Mouse (Mus musculus): Measurements from ENCODE around the gene 4930544D05Rik. TPM values are rescaled to one million over a fixed set of nuclear protein-coding genes. Genes with fewer than 3 reads are reported as not detected.

Gene 4930544D05Rik
- polyA plus RNA-seq, 1 experiment from 2014 or later, result not detected

DNA sequence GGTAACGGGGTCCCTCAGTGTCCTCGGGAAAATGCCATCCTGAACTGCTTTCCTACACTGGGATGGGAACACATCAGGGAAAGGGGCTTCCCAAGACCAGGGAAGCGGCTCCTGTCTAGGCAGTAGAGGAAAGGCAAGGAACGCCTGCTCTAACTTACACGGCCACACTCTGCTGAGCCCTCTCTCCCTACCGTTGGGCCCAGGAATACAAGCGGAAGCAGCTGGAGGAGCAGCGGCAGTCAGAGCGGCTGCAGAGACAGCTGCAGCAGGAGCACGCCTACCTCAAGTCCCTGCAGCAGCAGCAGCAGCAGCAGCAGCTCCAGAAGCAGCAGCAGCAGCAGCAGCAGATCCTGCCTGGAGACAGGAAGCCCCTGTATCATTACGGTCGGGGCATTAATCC is 8.9 kb upstream of the 4930544D05Rik start:
- H3K36me3 ChIP-seq, result peaks cover 80% of the 10 kb centered on the region
- H3K9me3 ChIP-seq, result no peaks in the 10 kb centered on the region

DNA sequence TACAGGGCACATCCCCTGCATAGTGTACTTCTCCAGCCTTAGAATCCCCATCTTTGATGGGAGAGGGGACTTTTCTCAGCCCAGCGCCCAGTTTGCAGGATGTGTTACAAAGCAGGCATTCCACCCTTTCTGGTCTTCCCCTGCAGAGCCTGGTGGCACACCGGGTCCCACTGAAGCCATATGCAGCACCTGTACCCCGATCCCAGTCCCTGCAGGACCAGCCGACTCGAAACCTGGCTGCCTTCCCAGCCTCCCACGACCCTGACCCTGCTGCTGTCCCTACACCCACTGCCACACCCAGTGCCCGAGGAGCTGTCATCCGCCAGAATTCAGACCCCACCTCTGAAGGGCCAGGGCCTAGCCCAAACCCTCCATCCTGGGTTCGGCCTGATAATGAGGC is 8.0 kb upstream of the 4930544D05Rik start:
- ATAC-seq (replicated peaks), result no peak
- 93% methylated on average over 9 of the region's 9 CpGs for WGBS

More for the DNA sequence above, 8.9 kb upstream of the 4930544D05Rik start:
- WGBS, result 75% methylated on average over 12 of the region's 12 CpGs
- ATAC-seq (replicated peaks), result no peak
- Histone ChIP-seq H3K4me3 (no peak overlapping the region), H3K4me2 (replicated peaks) (no peak overlapping the region), H3K9ac (replicated peaks) (no peak overlapping the region), H3K4me1 (no peaks in the 10 kb centered on the region), H3K27me3 (no peaks in the 10 kb centered on the region), H3K27ac (replicated peaks) (no peak overlapping the region)

DNA sequence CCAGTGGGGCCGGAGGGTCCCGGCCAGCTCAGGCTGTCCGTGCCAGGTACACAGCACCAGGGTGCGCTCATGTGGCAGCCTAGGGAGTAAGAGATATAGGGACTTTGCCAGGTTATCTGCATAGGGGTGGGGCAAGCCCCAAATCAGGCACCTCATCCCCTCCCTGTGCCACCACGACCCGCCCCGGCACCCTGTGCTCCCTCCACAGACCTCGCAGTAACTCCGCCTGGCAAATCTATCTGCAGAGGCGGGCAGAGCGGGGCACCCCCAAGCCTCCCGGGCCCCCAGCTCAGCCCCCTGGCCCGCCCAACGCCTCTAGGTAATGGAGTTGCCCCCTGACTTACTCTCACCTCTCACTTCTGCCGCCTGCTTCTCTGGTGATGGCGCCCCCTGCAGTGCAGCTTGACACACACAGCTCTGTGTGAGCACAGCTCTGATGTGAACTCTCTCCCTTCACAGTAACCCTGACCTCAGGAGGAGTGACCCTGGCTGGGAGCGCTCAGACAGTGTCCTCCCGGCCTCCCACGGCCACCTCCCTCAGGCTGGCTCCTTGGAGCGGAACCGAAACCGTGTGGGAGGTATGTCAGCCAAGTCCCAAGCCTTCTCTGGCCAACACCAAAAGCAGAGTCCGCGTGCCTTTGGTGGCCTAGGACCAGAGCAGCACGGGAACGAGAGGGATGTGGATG is 7.1 kb upstream of the 4930544D05Rik start:
- no peak overlapping the region for H3K9ac ChIP-seq (replicated peaks)
- H3K27me3 ChIP-seq, result no peaks in the 10 kb centered on the region
- peaks cover 89% of the 10 kb centered on the region for H3K36me3 ChIP-seq
- no peak overlapping the region for H3K4me3 ChIP-seq
- no peak overlapping the region for H3K27ac ChIP-seq (replicated peaks)
- H3K9me3 ChIP-seq, result no peaks in the 10 kb centered on the region
- 89% methylated on average over 26 of the region's 26 CpGs for WGBS
- no peak overlapping the region for H3K4me2 ChIP-seq (replicated peaks)
- ATAC-seq (replicated peaks), result no peak
- H3K4me1 ChIP-seq, result no peaks in the 10 kb centered on the region

More for the DNA sequence above, 8.0 kb upstream of the 4930544D05Rik start:
- H3K27ac ChIP-seq (replicated peaks), result no peak overlapping the region
- H3K9me3 ChIP-seq, result no peaks in the 10 kb centered on the region
- H3K4me3 ChIP-seq, result no peak overlapping the region
- no peaks in the 10 kb centered on the region for H3K27me3 ChIP-seq
- H3K36me3 ChIP-seq, result peaks cover 83% of the 10 kb centered on the region
- H3K9ac ChIP-seq (replicated peaks), result no peak overlapping the region
- H3K4me1 ChIP-seq, result no peaks in the 10 kb centered on the region
- no peak overlapping the region for H3K4me2 ChIP-seq (replicated peaks)

DNA sequence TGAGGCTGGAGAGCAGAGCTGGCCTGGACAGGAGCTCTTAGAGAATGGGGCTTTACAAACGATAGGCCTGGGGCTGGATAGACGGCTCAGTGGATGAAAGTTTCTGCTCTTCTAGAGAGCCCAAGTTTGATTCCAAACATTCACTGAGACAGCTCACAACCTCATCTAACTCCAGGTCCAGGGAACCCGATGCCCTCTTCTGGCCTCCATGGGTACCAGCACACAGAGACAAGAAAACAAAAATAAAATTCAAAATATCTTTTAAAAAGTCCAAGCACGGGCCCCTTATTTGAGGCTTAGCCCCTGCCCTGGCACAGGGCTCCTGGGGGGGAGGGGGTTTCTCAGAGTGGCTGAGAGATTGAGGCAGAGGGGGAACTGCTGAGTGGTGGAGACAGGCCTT is 4.9 kb upstream of the 4930544D05Rik start:
- H3K4me1 ChIP-seq, result peaks cover 8% of the 10 kb centered on the region
- H3K36me3 ChIP-seq, result peaks cover 72% of the 10 kb centered on the region

DNA sequence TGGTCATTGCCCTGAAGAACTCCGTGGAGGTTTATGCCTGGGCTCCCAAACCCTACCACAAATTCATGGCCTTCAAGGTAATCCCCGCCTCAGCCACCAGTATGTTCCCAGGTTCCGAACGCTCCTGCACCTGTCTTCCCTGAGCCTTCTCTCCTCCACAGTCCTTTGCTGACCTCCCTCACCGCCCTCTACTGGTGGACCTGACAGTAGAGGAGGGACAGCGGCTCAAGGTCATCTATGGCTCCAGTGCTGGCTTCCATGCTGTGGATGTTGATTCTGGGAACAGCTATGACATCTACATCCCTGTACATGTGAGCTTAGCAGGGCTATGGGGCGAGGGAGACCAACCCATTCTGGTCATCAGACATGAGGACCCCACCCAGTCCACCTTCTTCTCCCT is 3.1 kb upstream of the 4930544D05Rik start:
- 79% methylated on average over 7 of the region's 7 CpGs for WGBS
- peaks cover 8% of the 10 kb centered on the region for H3K4me1 ChIP-seq
- no peak overlapping the region for H3K4me2 ChIP-seq (replicated peaks)
- H3K36me3 ChIP-seq, result peaks cover 55% of the 10 kb centered on the region
- no peak overlapping the region for H3K27ac ChIP-seq (replicated peaks)
- no peaks in the 10 kb centered on the region for H3K9me3 ChIP-seq
- H3K4me3 ChIP-seq, result no peak overlapping the region
- ATAC-seq (replicated peaks), result no peak
- no peak overlapping the region for H3K9ac ChIP-seq (replicated peaks)
- H3K27me3 ChIP-seq, result no peaks in the 10 kb centered on the region

More for the DNA sequence above, 4.9 kb upstream of the 4930544D05Rik start:
- H3K4me2 ChIP-seq (replicated peaks), result no peak overlapping the region
- WGBS, result 83% methylated on average over 4 of the region's 4 CpGs
- H3K9me3 ChIP-seq, result no peaks in the 10 kb centered on the region
- ATAC-seq (replicated peaks), result no peak
- no peak overlapping the region for H3K4me3 ChIP-seq
- no peak overlapping the region for H3K27ac ChIP-seq (replicated peaks)
- H3K9ac ChIP-seq (replicated peaks), result no peak overlapping the region
- no peaks in the 10 kb centered on the region for H3K27me3 ChIP-seq

DNA sequence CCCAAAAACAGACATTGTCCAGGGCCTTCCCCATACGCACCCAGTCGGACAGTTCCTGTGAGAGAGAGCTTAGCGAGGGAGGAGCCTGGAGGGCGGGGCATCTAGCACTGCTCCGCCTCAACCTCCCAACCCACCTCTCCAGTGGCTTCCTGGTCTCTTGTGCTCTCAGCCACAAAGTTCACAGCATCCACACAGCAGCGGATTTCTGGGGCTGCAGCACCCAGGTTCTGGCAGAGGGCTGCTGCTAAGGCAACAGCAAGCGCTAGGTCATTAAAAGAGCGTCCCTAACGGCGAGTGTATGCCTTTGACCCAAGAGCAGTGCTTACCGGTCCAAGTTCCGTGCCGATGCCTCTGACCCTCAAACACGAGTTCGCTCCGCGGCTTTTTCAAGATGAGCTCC is 574 bp upstream of the 4930544D05Rik start:
- Histone ChIP-seq H3K9ac (replicated peaks) (no peak overlapping the region), H3K9me3 (no peaks in the 10 kb centered on the region), H3K4me2 (replicated peaks) (peak overlapping the region; percentile 37), H3K27me3 (no peaks in the 10 kb centered on the region), H3K27ac (replicated peaks) (no peak overlapping the region), H3K4me3 (peak overlapping the region; percentile 22), H3K4me1 (peaks cover 8% of the 10 kb centered on the region), H3K36me3 (peaks cover 30% of the 10 kb centered on the region)
- no peak; the same call in 1 of the 2 replicates for ATAC-seq (replicated peaks)
- 5% methylated on average over 17 of the region's 17 CpGs for WGBS

DNA sequence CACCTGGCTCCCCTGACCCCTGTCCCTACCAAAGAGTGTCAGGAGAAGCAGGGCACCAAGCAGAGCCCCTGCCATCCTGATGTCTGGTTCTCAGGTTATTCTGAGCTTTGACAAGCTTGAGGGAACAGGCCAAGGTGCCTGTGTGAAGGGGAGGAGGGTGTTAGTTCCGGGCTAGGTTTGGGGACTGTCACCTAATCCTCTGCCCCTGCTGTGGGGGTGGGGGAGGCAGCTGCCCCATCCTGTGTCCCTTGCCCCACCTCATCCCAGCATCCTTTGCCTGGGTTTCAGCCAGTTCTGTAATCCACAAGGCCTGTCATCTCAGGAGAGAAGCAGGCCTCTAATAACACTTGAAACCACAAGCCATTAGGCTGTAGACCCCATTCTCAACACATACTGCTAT is 3.5 kb downstream of the 4930544D05Rik start, which contains the start of gene Chrne:
Gene Chrne (minus strand): TSS at position 116 of the 400 bp plus-strand sequence.
- no peak for ATAC-seq (replicated peaks)
- peaks cover 8% of the 10 kb centered on the region for H3K4me1 ChIP-seq
- no peak within 1 kb of the TSS for H3K9ac ChIP-seq (replicated peaks)
- no peaks in the 10 kb centered on the region for H3K36me3 ChIP-seq
- WGBS, result 50% methylated on average over 1 of the region's 1 CpGs
- no peaks in the 10 kb centered on the region for H3K9me3 ChIP-seq
- H3K4me3 ChIP-seq, result no peak within 1 kb of the TSS
- no peak within 1 kb of the TSS for H3K27ac ChIP-seq (replicated peaks)
- H3K4me2 ChIP-seq (replicated peaks), result no peak within 1 kb of the TSS
- H3K27me3 ChIP-seq, result no peaks in the 10 kb centered on the region

DNA sequence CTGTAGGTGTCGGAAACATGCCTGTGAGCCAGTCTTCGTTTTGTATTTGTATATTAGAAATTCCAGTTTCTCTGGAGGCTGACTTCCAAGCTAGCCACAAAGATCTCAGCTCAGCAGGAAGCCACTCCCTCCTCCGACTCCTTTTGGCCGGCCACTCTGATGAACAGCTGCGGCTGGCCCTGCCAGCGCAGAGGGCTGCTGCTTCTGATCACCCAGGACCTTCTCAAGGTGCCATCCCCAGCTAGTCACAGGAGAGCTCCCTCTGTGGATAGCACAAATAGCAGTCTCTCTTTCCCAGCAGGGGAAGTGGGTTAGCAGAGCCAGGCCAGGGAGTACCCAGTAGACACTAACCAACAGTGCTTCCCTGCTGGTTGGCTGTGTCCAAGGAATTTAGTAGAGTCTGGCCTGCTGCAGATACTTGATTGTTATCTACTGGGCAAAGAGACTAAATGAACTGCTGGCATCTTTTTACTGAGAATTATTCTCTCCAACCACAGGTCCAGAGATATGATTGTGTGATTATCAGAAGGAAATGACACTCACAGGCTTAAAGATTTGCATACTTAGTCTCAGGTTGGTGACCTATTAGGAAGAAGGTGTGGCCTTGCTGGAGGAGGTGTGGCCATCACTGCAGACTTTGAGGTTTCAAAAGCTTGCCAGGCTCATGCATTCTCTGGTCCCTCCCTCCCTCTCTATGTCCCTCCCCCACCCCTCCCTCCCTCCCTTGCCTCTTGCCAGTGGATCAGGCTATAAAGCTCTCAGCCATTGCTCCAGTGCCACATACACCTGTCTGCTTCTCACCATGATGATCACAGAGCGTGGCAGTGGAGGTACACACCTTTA is 6.5 kb downstream of the 4930544D05Rik start:
- Histone ChIP-seq H3K4me3 (no peak overlapping the region), H3K4me1 (no peaks in the 10 kb centered on the region), H3K4me2 (replicated peaks) (no peak overlapping the region), H3K9ac (replicated peaks) (no peak overlapping the region), H3K9me3 (no peaks in the 10 kb centered on the region), H3K27ac (replicated peaks) (no peak overlapping the region), H3K36me3 (no peaks in the 10 kb centered on the region), H3K27me3 (no peaks in the 10 kb centered on the region)
- ATAC-seq (replicated peaks), result no peak
- 54% methylated on average over 7 of the region's 7 CpGs for WGBS

DNA sequence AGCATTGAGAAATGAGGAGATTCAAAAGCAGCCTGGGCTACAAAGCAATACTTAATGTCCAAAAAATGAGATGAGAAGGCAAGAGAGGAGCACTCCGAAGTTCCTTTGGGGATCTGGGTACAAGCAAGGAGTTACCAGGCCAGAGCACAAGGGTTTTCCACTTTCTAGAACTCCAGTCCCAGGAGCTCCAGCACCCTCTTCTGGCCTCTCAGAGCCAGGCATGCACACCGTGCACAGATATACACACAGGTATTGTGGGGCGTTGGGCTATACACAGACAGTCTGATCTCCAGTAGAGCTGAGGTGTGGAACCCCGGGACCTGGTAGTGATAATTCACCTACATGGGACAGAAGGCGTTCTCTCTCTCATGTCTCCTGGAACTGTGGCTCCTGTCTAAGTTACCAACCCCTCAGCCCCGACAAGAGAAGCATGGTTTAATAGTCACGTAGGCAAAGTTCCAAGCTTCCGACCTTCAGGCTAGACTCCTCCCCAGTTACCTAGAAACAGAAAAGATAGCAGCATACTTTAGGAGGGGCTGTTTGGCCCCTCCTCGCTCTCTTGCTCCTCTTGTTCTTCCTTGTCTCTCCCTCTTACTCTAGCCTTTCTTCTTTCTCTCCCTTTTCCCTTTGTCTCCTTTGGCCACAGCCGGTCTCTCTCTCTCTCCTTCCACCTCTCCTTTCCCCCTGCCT is 7.5 kb downstream of the 4930544D05Rik start:
- no peaks in the 10 kb centered on the region for H3K9me3 ChIP-seq
- no peaks in the 10 kb centered on the region for H3K4me1 ChIP-seq
- H3K27me3 ChIP-seq, result no peaks in the 10 kb centered on the region
- 82% methylated on average over 10 of the region's 10 CpGs for WGBS
- H3K27ac ChIP-seq (replicated peaks), result no peak overlapping the region
- no peak overlapping the region for H3K9ac ChIP-seq (replicated peaks)
- H3K4me2 ChIP-seq (replicated peaks), result no peak overlapping the region
- no peaks in the 10 kb centered on the region for H3K36me3 ChIP-seq
- H3K4me3 ChIP-seq, result no peak overlapping the region
- ATAC-seq (replicated peaks), result no peak

DNA sequence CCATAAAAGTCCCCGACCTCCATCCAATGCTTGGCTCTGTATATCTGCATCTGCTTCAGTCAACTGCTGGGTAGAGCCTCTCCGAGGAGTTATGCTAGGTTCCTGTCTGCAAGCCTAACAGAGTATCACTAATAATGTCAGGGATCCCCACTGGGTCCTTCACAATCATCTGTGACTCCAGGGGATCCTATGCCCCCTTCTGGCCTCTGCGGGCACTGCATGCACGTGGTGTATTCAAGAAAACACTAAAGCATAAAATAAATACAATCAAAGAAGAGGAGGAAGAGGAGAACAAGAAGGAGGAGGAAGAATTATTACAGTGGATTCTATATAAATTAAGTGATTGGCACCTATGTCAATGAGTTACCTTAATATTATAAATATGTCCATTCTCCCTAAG is 9.8 kb downstream of the 4930544D05Rik start:
- Histone ChIP-seq H3K9ac (replicated peaks) (no peak overlapping the region), H3K9me3 (no peaks in the 10 kb centered on the region), H3K4me2 (replicated peaks) (no peak overlapping the region), H3K4me3 (no peak overlapping the region), H3K36me3 (no peaks in the 10 kb centered on the region), H3K27ac (replicated peaks) (no peak overlapping the region), H3K4me1 (no peaks in the 10 kb centered on the region), H3K27me3 (no peaks in the 10 kb centered on the region)
- ATAC-seq (replicated peaks), result no peak
- 51% methylated on average over 4 of the region's 4 CpGs for WGBS

DNA sequence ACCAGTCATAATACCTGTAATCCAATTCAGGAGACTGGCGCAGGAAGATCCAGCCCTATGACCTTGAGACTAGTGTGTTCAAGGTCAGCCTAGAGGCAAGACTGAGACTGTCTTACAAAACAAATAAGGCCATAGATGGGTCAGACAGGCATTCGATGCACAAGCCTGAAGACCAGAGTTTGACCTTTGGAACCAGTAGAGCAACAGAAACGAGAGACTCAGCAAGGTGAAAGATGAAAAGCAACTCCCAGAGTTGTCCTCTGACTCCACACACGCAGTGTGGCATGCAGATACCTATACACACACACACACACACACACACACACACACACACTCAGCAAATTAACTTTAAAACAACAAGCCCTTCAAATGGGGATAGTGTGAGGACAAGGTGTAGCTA is 11.2 kb downstream of the 4930544D05Rik start:
- H3K36me3 ChIP-seq, result no peaks in the 10 kb centered on the region
- WGBS, result 77% methylated on average over 4 of the region's 4 CpGs
- no peak overlapping the region for H3K9ac ChIP-seq (replicated peaks)
- H3K4me2 ChIP-seq (replicated peaks), result no peak overlapping the region
- H3K27me3 ChIP-seq, result no peaks in the 10 kb centered on the region
- ATAC-seq (replicated peaks), result no peak
- H3K4me3 ChIP-seq, result no peak overlapping the region
- H3K9me3 ChIP-seq, result no peaks in the 10 kb centered on the region
- H3K27ac ChIP-seq (replicated peaks), result no peak overlapping the region
- H3K4me1 ChIP-seq, result no peaks in the 10 kb centered on the region

DNA sequence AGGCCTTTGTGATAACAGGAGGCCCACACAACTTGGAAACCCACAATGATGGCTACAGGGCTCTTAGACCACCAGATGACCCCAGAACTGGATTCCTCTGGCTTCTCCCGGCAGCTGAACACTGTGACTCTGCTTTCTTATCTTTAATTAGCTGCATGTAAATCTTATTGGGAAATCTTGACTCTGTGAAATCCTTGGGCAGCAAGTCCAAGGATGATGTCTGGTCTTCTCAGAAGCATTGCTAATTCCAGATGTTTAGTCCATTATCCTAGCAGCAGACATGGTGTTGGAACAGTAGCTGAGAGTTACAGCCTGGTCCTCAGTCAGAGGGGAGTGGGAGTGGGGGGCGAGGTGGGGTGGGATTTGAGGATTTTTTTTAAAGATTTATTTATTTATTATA is 12.8 kb downstream of the 4930544D05Rik start:
- 81% methylated on average over 2 of the region's 2 CpGs for WGBS
- no peaks in the 10 kb centered on the region for H3K4me1 ChIP-seq
- no peaks in the 10 kb centered on the region for H3K9me3 ChIP-seq
- no peak overlapping the region for H3K4me2 ChIP-seq (replicated peaks)
- H3K27me3 ChIP-seq, result no peaks in the 10 kb centered on the region
- no peak overlapping the region for H3K9ac ChIP-seq (replicated peaks)
- H3K27ac ChIP-seq (replicated peaks), result no peak overlapping the region
- H3K36me3 ChIP-seq, result no peaks in the 10 kb centered on the region
- H3K4me3 ChIP-seq, result no peak overlapping the region
- ATAC-seq (replicated peaks), result no peak
